Mouse (Mus musculus) CH12.LX (cell line): Measurements from ENCODE around the gene Entpd8. TPM values are rescaled to one million over a fixed set of nuclear protein-coding genes. Genes with fewer than 3 reads are reported as not detected.

Source experiments
- DNase-seq: peaks from one replicate; pipeline ENCODE4 v3.0.0-alpha.2; 2013; ENCODE audit errors: extremely low read depth
- H3K27ac ChIP-seq: 2 replicates; pipeline ENCODE4 v1.5.1; 2012; ENCODE audit warnings: low read depth, mild to moderate bottlenecking, control low read depth, moderate library complexity; ENCODE audit not compliant: insufficient read depth
- H3K27me3 ChIP-seq: replicated peaks from 2 replicates; pipeline ENCODE3; 2012; ENCODE audit warnings: inconsistent platforms
- H3K36me3 ChIP-seq, 2 experiments: replicated peaks in 1 of 2; 2 replicates each; pipeline versions ENCODE3 to v1.6.1; 2012; ENCODE audit warnings: inconsistent platforms in 1 of 2, low read length in 1 of 2, mild to moderate bottlenecking in 1 of 2, mixed read lengths in 1 of 2, moderate library complexity in 1 of 2; ENCODE audit not compliant: control insufficient read depth in 1 of 2, insufficient read depth in 1 of 2
- H3K4me1 ChIP-seq, 2 experiments: 2 replicates each; pipeline ENCODE4 v1.6.1; 2012; ENCODE audit warnings: inconsistent platforms in 1 of 2, moderate library complexity in 1 of 2; ENCODE audit not compliant: insufficient read depth in 2 of 2, control insufficient read depth in 1 of 2
- H3K4me2 ChIP-seq: 2 replicates; pipeline ENCODE4 v1.6.1; 2012; ENCODE audit warnings: low read depth, mild to moderate bottlenecking, control low read depth; ENCODE audit not compliant: poor library complexity, insufficient read depth, severe bottlenecking
- H3K4me3 ChIP-seq, 3 experiments: fragments of 150-350 bp in 1 of 3; sonication (generic) in 1 of 3; replicated peaks in 1 of 3; 2 replicates each; pipeline versions ENCODE3 to v1.5.1; 2011 to 2012; ENCODE audit warnings: low read depth in 2 of 3, low read length in 2 of 3, mild to moderate bottlenecking in 2 of 3, moderate library complexity in 2 of 3, control low read depth in 1 of 3, improper control_type of control experiment in 1 of 3, inconsistent platforms in 1 of 3, mixed read lengths in 1 of 3; ENCODE audit not compliant: poor library complexity in 1 of 3
- H3K79me2 ChIP-seq: replicated peaks from 2 replicates; pipeline ENCODE4 v1.6.1; 2012; ENCODE audit warnings: mild to moderate bottlenecking, moderate library complexity; ENCODE audit not compliant: control insufficient read depth, poor library complexity, insufficient read depth, severe bottlenecking; ENCODE audit errors: extremely low read depth
- H3K9ac ChIP-seq: 2 replicates; pipeline ENCODE4 v1.6.1; 2012; ENCODE audit warnings: low read depth, mild to moderate bottlenecking, control low read depth, moderate library complexity; ENCODE audit not compliant: insufficient read depth
- H3K9me3 ChIP-seq: replicated peaks from 2 replicates; pipeline ENCODE3; 2012; ENCODE audit warnings: low read length, inconsistent platforms, mixed read lengths
- CHD2 ChIP-seq: IDR thresholded peaks from 2 replicates; pipeline ENCODE4 v1.6.1; 2011; ENCODE audit warnings: low read length, improper control_type of control experiment
- ELF1 ChIP-seq: IDR thresholded peaks from 2 replicates; pipeline ENCODE4 v1.6.1; 2014; ENCODE audit warnings: low read depth, mild to moderate bottlenecking, inconsistent platforms, low read length, improper control_type of control experiment
- EP300 ChIP-seq: IDR thresholded peaks from 2 replicates; pipeline ENCODE4 v1.6.1; 2011; ENCODE audit warnings: low read length, improper control_type of control experiment
- ETS1 ChIP-seq: conservative IDR thresholded peaks from 2 replicates; pipeline ENCODE4 v1.6.1; 2012; ENCODE audit warnings: low read depth, mild to moderate bottlenecking, inconsistent platforms, low read length, improper control_type of control experiment, moderate library complexity
- GABPA ChIP-seq: IDR thresholded peaks from 2 replicates; pipeline ENCODE4 v1.6.1; 2012; ENCODE audit warnings: low read depth, low read length, improper control_type of control experiment, inconsistent platforms; ENCODE audit not compliant: insufficient replicate concordance
- JUND ChIP-seq: conservative IDR thresholded peaks from 2 replicates; pipeline ENCODE4 v1.6.1; 2011; ENCODE audit warnings: low read depth, low read length, improper control_type of control experiment
- KAT2A ChIP-seq: IDR thresholded peaks from 2 replicates; pipeline ENCODE4 v1.6.1; 2012; ENCODE audit warnings: low read length, improper control_type of control experiment, inconsistent platforms; ENCODE audit not compliant: insufficient replicate concordance
- MAFK ChIP-seq: IDR thresholded peaks from 2 replicates; pipeline ENCODE4 v1.6.1; 2011; ENCODE audit warnings: low read length, improper control_type of control experiment; ENCODE audit not compliant: insufficient replicate concordance
- MAZ ChIP-seq: IDR thresholded peaks from 2 replicates; pipeline ENCODE4 v1.6.1; 2012; ENCODE audit warnings: low read depth, mild to moderate bottlenecking, inconsistent platforms, low read length, improper control_type of control experiment, moderate library complexity
- MYC ChIP-seq: IDR thresholded peaks from 2 replicates; pipeline ENCODE4 v1.6.1; 2011; ENCODE audit warnings: low read depth, mild to moderate bottlenecking, improper control_type of control experiment, low read length
- NRF1 ChIP-seq: IDR thresholded peaks from 2 replicates; pipeline ENCODE4 v1.6.1; 2014; ENCODE audit warnings: low read depth, mild to moderate bottlenecking, inconsistent platforms, low read length, improper control_type of control experiment, moderate library complexity
- PAX5 ChIP-seq: IDR thresholded peaks from 2 replicates; pipeline ENCODE4 v1.6.1; 2012; ENCODE audit warnings: low read length, inconsistent platforms, mixed read lengths
- POLR2A ChIP-seq: IDR thresholded peaks from 2 replicates; pipeline ENCODE4 v1.6.1; 2011; ENCODE audit warnings: low read depth, mild to moderate bottlenecking, improper control_type of control experiment, low read length
- RAD21 ChIP-seq: IDR thresholded peaks from 2 replicates; pipeline ENCODE4 v1.6.1; 2011; ENCODE audit warnings: low read depth, mild to moderate bottlenecking, low read length, improper control_type of control experiment, moderate library complexity
- SIN3A ChIP-seq: IDR thresholded peaks from 2 replicates; pipeline ENCODE4 v1.6.1; 2012; ENCODE audit warnings: low read length, improper control_type of control experiment, inconsistent platforms
- ZNF384 ChIP-seq: IDR thresholded peaks from 2 replicates; pipeline ENCODE4 v1.6.1; 2012; ENCODE audit warnings: low read depth, low read length, improper control_type of control experiment, inconsistent platforms
- dilution Hi-C: fragments of 300-500 bp; cut with MboI; formaldehyde crosslinking; loops from 2 replicates; pipeline ENCODE4 v1.14.3; 2020; ENCODE audit warnings: low sequenced_read_pairs; ENCODE audit not compliant: extremely low pct_unique_long_range_greater_than_20kb, extremely low pct_ligation_motif_present
- in situ Hi-C: fragments of 300-500 bp; cut with MboI; formaldehyde crosslinking; loops from 3 replicates; pipeline ENCODE4 v1.14.3; 2019; ENCODE audit warnings: low sequenced_read_pairs, low pct_ligation_motif_present, low pct_unique_long_range_greater_than_20kb, mixed read lengths
- polyA plus RNA-seq: library from polyadenylated mRNA; unstranded; fragments of >175 nt; gene quantifications from 2 replicates; pipeline ENCODE4 v1.2.1, GENCODE M21; 2012; ENCODE audit warnings: low read depth; ENCODE audit not compliant: insufficient read length
- total RNA-seq, 2 experiments: library from RNA; depleted of rRNA; stranded (reverse); fragments of 300-350 nt in 1 of 2; fragments of >200 nt in 1 of 2; gene quantifications; 2 replicates each; pipeline ENCODE4 v1.2.3; 2012 to 2014

The Entpd8 gene
- total and polyA plus RNA-seq, 3 experiments: not detected

GRCm38 (mm10) chr2:25087842-25088241, 7.7 kb downstream of the Entpd8 start:
- in situ Hi-C loops: no loop called here
- Histone ChIP-seq H3K9me3 (no peaks in the 10 kb centered on the region), H3K9ac (no peak overlapping the region), H3K27ac (no peak overlapping the region)
- dilution Hi-C loops: no loop called here
- TF ChIP-seq EP300 (no peak), CHD2 (no peak)
- TF ChIP-seq, all 38 proteins: peak for 0
- peaks cover 0 to 28% of the 10 kb centered on the region in 2 experiments for H3K36me3 ChIP-seq
- peaks cover 0 to 4% of the 10 kb centered on the region in 2 experiments; a peak in 1 of 4 replicates for H3K4me1 ChIP-seq
- H3K79me2 ChIP-seq: no peaks in the 10 kb centered on the region
- no peak for DNase-seq
- H3K4me2 ChIP-seq: no peak overlapping the region
- H3K27me3 ChIP-seq: no peaks in the 10 kb centered on the region
- H3K4me3 ChIP-seq: no peak overlapping the region

- no peak for TF ChIP-seq ETS1
- TF ChIP-seq ZNF384: no peak
- no peak for TF ChIP-seq KAT2A
- no peak for TF ChIP-seq MAZ
- no peak for TF ChIP-seq ELF1
- TF ChIP-seq PAX5: no peak
- TF ChIP-seq SIN3A: no peak
- TF ChIP-seq, all 38 proteins: peak for 0
- dilution Hi-C loops: no loop called here
- Histone ChIP-seq H3K79me2 (no peaks in the 10 kb centered on the region), H3K4me1 (peaks cover 0 to 12% of the 10 kb centered on the region in 2 experiments; a peak in 1 of 4 replicates), H3K9me3 (no peaks in the 10 kb centered on the region), H3K4me3 (no peak overlapping the region), H3K36me3 (peaks cover 0 to 28% of the 10 kb centered on the region in 2 experiments), H3K27me3 (no peaks in the 10 kb centered on the region), H3K27ac (no peak overlapping the region), H3K4me2 (no peak overlapping the region), H3K9ac (no peak overlapping the region)
- DNase-seq: no peak
- in situ Hi-C loops: no loop called here
Observed at GRCm38 (mm10) chr2:25088636-25089035, 8.5 kb downstream of the Entpd8 start.

- no peak for DNase-seq
- no peaks in the 10 kb centered on the region for H3K9me3 ChIP-seq
- H3K27me3 ChIP-seq: no peaks in the 10 kb centered on the region
- peaks cover 0 to 18% of the 10 kb centered on the region in 2 experiments for H3K36me3 ChIP-seq
- in situ Hi-C loops (loop anchor here (5.0 kb wide), 1 partner anchor 68 kb away; no protein-coding TSS in a partner anchor), dilution Hi-C loops (no loop called here)
- H3K79me2 ChIP-seq: no peaks in the 10 kb centered on the region
- H3K27ac ChIP-seq: peak overlapping the region; percentile 8; the same call in 1 of the 2 replicates
- peak overlapping the region; percentile 54 to 68 (median 57) for H3K4me3 ChIP-seq
- H3K4me2 ChIP-seq: peak overlapping the region; percentile 58
- H3K4me1 ChIP-seq: peaks cover 9 to 50% of the 10 kb centered on the region in 2 experiments
- H3K9ac ChIP-seq: peak overlapping the region; percentile 47
- TF ChIP-seq MAFK (no peak), POLR2A (no peak), EP300 (no peak), ELF1 (no peak), MYC (no peak), ZNF384 (no peak), GABPA (no peak), PAX5 (no peak), RAD21 (no peak), JUND (no peak), NRF1 (no peak)
Observed at GRCm38 (mm10) chr2:25094785-25095108, 14.6 kb downstream of the Entpd8 start.
